In genomic region chr3:49739061-49739460, GRCm38 (mm10) we compare ENCODE assay signal across 24 mouse cellular contexts. TPM values are rescaled to one million over a fixed set of nuclear protein-coding genes. Genes with fewer than 3 reads are reported as not detected.
A peak's percentile ranks its signal among the peaks of the same experiment; 100 is the strongest.
DNase-seq lines count a peak whose midpoint lies in the region; ATAC-seq and TF ChIP-seq lines count a peak whose summit lies in the region.
"Had no signal": no experiment of that assay in that cellular context is flagged by ENCODE, and none has a peak within 500 bp of the region (broad histone marks: within the 10 kb centered on the region; RNA-seq: fewer than 3 reads in every experiment).

No protein-coding gene starts in this region.

- H3K4me1 ChIP-seq in kidney, adult 2 months (ENCODE audit: control insufficient read depth, insufficient read depth, low read length), result no peaks in the 10 kb centered on the region
- H3K4me1 ChIP-seq in liver, adult 2 months (ENCODE audit: control insufficient read depth, insufficient read depth, low read length), result no peaks in the 10 kb centered on the region
- no peaks in the 10 kb centered on the region for H3K4me1 ChIP-seq in liver, embryonic 11.5 days (replicated peaks; ENCODE audit: control insufficient read depth, insufficient read depth, low read length)
- H3K4me1 ChIP-seq: forebrain, embryonic 10.5 days; forebrain, embryonic 13.5 days; heart, embryonic 10.5 days had no signal

- no peak for TF ChIP-seq POLR2A in kidney, adult 2 months (IDR thresholded peaks at IDR 0.05; ENCODE audit: low read depth, low read length)
- TF ChIP-seq POLR2A in liver, adult 2 months (IDR thresholded peaks at IDR 0.05; ENCODE audit: extremely low read depth, insufficient read depth, low read length), result no peak

- H3K4me2 ChIP-seq in liver, embryonic 11.5 days, result no peak overlapping the region
- H3K4me2 ChIP-seq: forebrain, embryonic 13.5 days; heart, embryonic 13.5 days; hindbrain, embryonic 14.5 days had no signal

- H3K9ac ChIP-seq in liver, adult 2 months (ENCODE audit: low read depth, low read length), result no peak overlapping the region
- H3K9ac ChIP-seq in liver, embryonic 11.5 days (ENCODE audit: low read depth, low read length), result no peak overlapping the region
- H3K9ac ChIP-seq: forebrain, embryonic 13.5 days; heart, embryonic 13.5 days; hindbrain, embryonic 14.5 days had no signal

- no peaks in the 10 kb centered on the region for H3K9me3 ChIP-seq in liver, embryonic 11.5 days (ENCODE audit: control insufficient read depth, low read length)
- H3K9me3 ChIP-seq: forebrain, embryonic 10.5 days; forebrain, embryonic 13.5 days; heart, embryonic 10.5 days; heart, embryonic 13.5 days had no signal

- TF ChIP-seq CTCF in kidney, adult 2 months (conservative IDR thresholded peaks at IDR 0.05; ENCODE audit: insufficient read depth, insufficient read length, low read depth, low read length), result no peak
- no peak for TF ChIP-seq CTCF in liver, adult 2 months (IDR thresholded peaks at IDR 0.05; ENCODE audit: low read depth, low read length)

- no peak for ATAC-seq in liver, embryonic 11.5 days (replicated peaks; ENCODE audit: low FRiP score)
- ATAC-seq: activated CD4-positive, CD25-positive, alpha-beta regulatory T cell, adult 4 months; forebrain, embryonic 13.5 days; forebrain, embryonic 16.5 days had no signal

- 63% methylated on average over 2 of the region's 2 CpGs for WGBS in kidney, adult 2 months
- WGBS in liver, adult 2 months, result 67% methylated on average over 2 of the region's 2 CpGs
- WGBS in liver, embryonic 11.5 days, result 72% methylated on average over 2 of the region's 2 CpGs

- H3K79me2 ChIP-seq in liver, adult 2 months (ENCODE audit: control insufficient read depth, insufficient read depth, low read length), result no peaks in the 10 kb centered on the region

- DNase-seq in kidney, adult 2 months, result peak; percentile 49
- no peak for DNase-seq in kidney, postnatal 4 days
- peak; percentile 23 to 39 for DNase-seq in kidney, postnatal 25 days
- no peak for DNase-seq in kidney, postnatal 14 days
- peak; percentile 62 for DNase-seq in liver, adult 2 months (ENCODE audit: extremely low read depth, low read depth, low spot score)
- DNase-seq in liver, embryonic 11.5 days (ENCODE audit: low spot score), result no peak
- DNase-seq: adrenal gland, postnatal 10 days; adrenal gland, postnatal 36 days; cerebellum, adult 18-20 months; cerebellum, adult 9-10 months; cerebellum, postnatal 14 days; gastrocnemius, postnatal 10 days; gastrocnemius, postnatal 36 days; heart, adult 2 months; heart, postnatal 14 days; heart, postnatal 4 days had no signal

- no peaks in the 10 kb centered on the region for H3K36me3 ChIP-seq in kidney, adult 2 months (ENCODE audit: control insufficient read depth, insufficient read depth, low read length)
- H3K36me3 ChIP-seq in liver, adult 2 months (ENCODE audit: control insufficient read depth, insufficient read depth, low read length), result no peaks in the 10 kb centered on the region
- no peaks in the 10 kb centered on the region for H3K36me3 ChIP-seq in liver, embryonic 11.5 days (ENCODE audit: control insufficient read depth, insufficient read depth, low read length)

- no peak overlapping the region for H3K27ac ChIP-seq in kidney, adult 2 months (ENCODE audit: insufficient read depth, low read depth, low read length)
- H3K27ac ChIP-seq in liver, adult 2 months (replicated peaks; ENCODE audit: insufficient read depth, low read depth, low read length), result no peak overlapping the region
- H3K27ac ChIP-seq in liver, embryonic 11.5 days (ENCODE audit: low read depth, low read length), result no peak overlapping the region
- H3K27ac ChIP-seq: forebrain, embryonic 10.5 days; forebrain, embryonic 13.5 days; heart, adult 2 months; heart, embryonic 10.5 days; heart, embryonic 13.5 days; hindbrain, embryonic 14.5 days had no signal

- H3K27me3 ChIP-seq in kidney, adult 2 months (replicated peaks; ENCODE audit: control insufficient read depth, insufficient read depth, low read length), result no peaks in the 10 kb centered on the region
- no peaks in the 10 kb centered on the region for H3K27me3 ChIP-seq in liver, adult 2 months (ENCODE audit: control insufficient read depth, insufficient read depth, low read length)
- no peaks in the 10 kb centered on the region for H3K27me3 ChIP-seq in liver, embryonic 11.5 days (replicated peaks; ENCODE audit: control insufficient read depth, insufficient read depth, low read length)
- H3K27me3 ChIP-seq: forebrain, embryonic 13.5 days; heart, embryonic 13.5 days had no signal

- H3K4me3 ChIP-seq in kidney, adult 2 months (ENCODE audit: insufficient read depth, low read depth, low read length), result no peak overlapping the region
- no peak overlapping the region for H3K4me3 ChIP-seq in liver, adult 2 months (ENCODE audit: insufficient read depth, low read depth, low read length)
- H3K4me3 ChIP-seq in liver, embryonic 11.5 days (ENCODE audit: low read depth, low read length), result no peak overlapping the region
- H3K4me3 ChIP-seq: forebrain, embryonic 10.5 days; forebrain, embryonic 13.5 days; heart, adult 2 months; heart, embryonic 10.5 days; heart, embryonic 13.5 days had no signal

RNA-seq across cellular contexts. Expression of gene Pcdh18, which starts 18.1 kb away (rescaled TPM):
- 5.7 and 6.7 TPM in 2 replicates for polyA plus RNA-seq in kidney, adult 2 months (2012; rRNA removed)
- total RNA-seq in liver, adult 2 months (2014; rRNA removed), result 0.92 and 1.6 TPM in 2 replicates
- polyA plus RNA-seq in liver, adult 2 months (2012; rRNA removed), result 0.24 and 0.26 TPM in 2 replicates
- 19.9 and 22.4 TPM in 2 replicates for polyA plus RNA-seq in liver, embryonic 11.5 days (2014; fragmentation: Nextera tagmentation; extraction: Ambion mirVana)
- total RNA-seq: granulocyte monocyte progenitor cell, adult 5-6 weeks had no signal
- polyA plus RNA-seq: activated CD4-positive, CD25-positive, alpha-beta regulatory T cell, adult 4 months had no signal

Comparison
In these comparisons a context has a peak if more than half of its experiments do, and no peak if none do; other contexts are left out.
1. DNase-seq: peak in kidney, adult 2 months (single experiment), kidney, postnatal 25 days (2 of 2) and liver, adult 2 months (single experiment); none in kidney, postnatal 4 days (0 of 2), kidney, postnatal 14 days (single experiment) and liver, embryonic 11.5 days (single experiment).